Mouse (Mus musculus): ENCODE data around the gene Aff3.

The Aff3 gene

GRCm38 (mm10) chr1:38664777-38665176, at the start of gene Aff3:
TSS of gene Aff3 (minus strand) at chr1:38664955.
- DNase-seq (ENCODE audit: low spot score) = no peak

- DNase-seq (ENCODE audit: low spot score) = no peak
These were observed 35.9 kb upstream of the Aff3 start for GRCm38 (mm10) chr1:38700646-38701045.

GRCm38 (mm10) chr1:38699244-38699643, 34.5 kb upstream of the Aff3 start:
- DNase-seq (ENCODE audit: low spot score) = no peak

- no peak for DNase-seq (ENCODE audit: low spot score)
These were observed 31.3 kb upstream of the Aff3 start for GRCm38 (mm10) chr1:38695812-38696681.

GRCm38 (mm10) chr1:38695089-38695811, 30.5 kb upstream of the Aff3 start:
- no peak for DNase-seq (ENCODE audit: low spot score)

- DNase-seq (ENCODE audit: low spot score) = no peak
These were observed 29.4 kb upstream of the Aff3 start for GRCm38 (mm10) chr1:38694142-38694541.

GRCm38 (mm10) chr1:38690471-38690870, 25.7 kb upstream of the Aff3 start:
- DNase-seq (ENCODE audit: low spot score) = no peak

- no peak for DNase-seq (ENCODE audit: low spot score)
These were observed 23.5 kb upstream of the Aff3 start for GRCm38 (mm10) chr1:38688216-38688615.

- DNase-seq (ENCODE audit: low spot score) = no peak
These were observed 21.0 kb upstream of the Aff3 start for GRCm38 (mm10) chr1:38685706-38686105.

GRCm38 (mm10) chr1:38683158-38683721, 18.5 kb upstream of the Aff3 start:
- DNase-seq (ENCODE audit: low spot score) = no peak

GRCm38 (mm10) chr1:38679890-38680289, 15.1 kb upstream of the Aff3 start:
- no peak for DNase-seq (ENCODE audit: low spot score)

GRCm38 (mm10) chr1:38671756-38672155, 7.0 kb upstream of the Aff3 start:
- DNase-seq (ENCODE audit: low spot score) = no peak

- no peak for DNase-seq (ENCODE audit: low spot score)
These were observed 6.3 kb upstream of the Aff3 start for GRCm38 (mm10) chr1:38671019-38671418.

GRCm38 (mm10) chr1:38668327-38668726, 3.6 kb upstream of the Aff3 start:
- no peak for DNase-seq (ENCODE audit: low spot score)

GRCm38 (mm10) chr1:38667892-38668291, 3.1 kb upstream of the Aff3 start:
- no peak for DNase-seq (ENCODE audit: low spot score)

- DNase-seq (ENCODE audit: low spot score) = no peak
These were observed 2.0 kb upstream of the Aff3 start for GRCm38 (mm10) chr1:38666766-38667118.

GRCm38 (mm10) chr1:38666111-38666765, 1.5 kb upstream of the Aff3 start:
- no peak for DNase-seq (ENCODE audit: low spot score)

GRCm38 (mm10) chr1:38665611-38666010, 856 bp upstream of the Aff3 start:
- DNase-seq (ENCODE audit: low spot score) = no peak

- DNase-seq (ENCODE audit: low spot score) = no peak
These were observed 494 bp downstream of the Aff3 start for GRCm38 (mm10) chr1:38664261-38664660.

GRCm38 (mm10) chr1:38662616-38663193, 2.0 kb downstream of the Aff3 start:
- no peak for DNase-seq (ENCODE audit: low spot score)

- no peak for DNase-seq (ENCODE audit: low spot score)
These were observed 5.7 kb downstream of the Aff3 start for GRCm38 (mm10) chr1:38658933-38659553.

- DNase-seq (ENCODE audit: low spot score) = no peak
These were observed 6.4 kb downstream of the Aff3 start for GRCm38 (mm10) chr1:38658376-38658775.
